Mouse (Mus musculus) cortical plate, adult 2 months (tissue): Measurements from ENCODE around the gene Hmgcs1.

Experiments used
- CTCF ChIP-seq: fragments of 200-500 bp; IDR thresholded peaks from 2 replicates; pipeline ENCODE4 v1.5.1; 2011; ENCODE audit warnings: mild to moderate bottlenecking, control low read depth, low read length; ENCODE audit not compliant: insufficient read depth; ENCODE audit errors: extremely low read depth
- POLR2A ChIP-seq: fragments of 200-500 bp; IDR thresholded peaks from 2 replicates; pipeline ENCODE4 v1.6.1; 2011; ENCODE audit warnings: mild to moderate bottlenecking, low read length, control low read depth; ENCODE audit not compliant: insufficient read depth; ENCODE audit errors: extremely low read depth

DNA sequence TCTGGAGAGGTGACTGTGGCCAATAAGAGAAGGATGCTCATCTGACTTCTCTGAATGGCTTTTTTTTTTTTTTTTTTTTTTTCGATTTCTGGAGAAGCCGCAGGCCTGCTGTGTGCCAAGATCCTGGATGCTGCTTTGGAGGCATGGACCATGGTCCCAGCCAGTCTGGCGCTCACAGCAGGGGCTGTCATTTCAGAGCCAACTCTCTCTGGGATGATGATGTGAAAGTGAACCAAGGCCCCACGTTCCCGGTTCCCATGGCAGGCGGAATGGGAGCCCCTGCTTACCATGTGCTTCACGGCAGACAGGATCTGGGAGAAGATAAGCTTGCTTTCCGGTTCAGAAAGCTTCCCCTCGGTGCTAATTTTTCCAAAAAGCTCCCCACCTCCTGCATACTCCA lies 23.6 kb downstream of the Hmgcs1 start:
- TF ChIP-seq CTCF (no peak), POLR2A (no peak)
